Mouse (Mus musculus) G1E-ER4 (cell line): ENCODE data around the gene Nckap1l. TPM values are rescaled to one million over a fixed set of nuclear protein-coding genes. Genes with fewer than 3 reads are reported as not detected.

Source experiments
- GATA1 ChIP-seq: IDR thresholded peaks from one replicate; pipeline ENCODE4 v1.8.0; 2012; ENCODE audit warnings: low read length, inconsistent platforms
- polyA plus RNA-seq: library from polyadenylated mRNA; stranded (reverse); fragments of >175 nt; gene quantifications from 2 replicates; pipeline ENCODE4 v1.2.3, GENCODE M21; 2012

Nckap1l gene
- polyA plus RNA-seq, 1 experiment = 1.1 TPM

DNA sequence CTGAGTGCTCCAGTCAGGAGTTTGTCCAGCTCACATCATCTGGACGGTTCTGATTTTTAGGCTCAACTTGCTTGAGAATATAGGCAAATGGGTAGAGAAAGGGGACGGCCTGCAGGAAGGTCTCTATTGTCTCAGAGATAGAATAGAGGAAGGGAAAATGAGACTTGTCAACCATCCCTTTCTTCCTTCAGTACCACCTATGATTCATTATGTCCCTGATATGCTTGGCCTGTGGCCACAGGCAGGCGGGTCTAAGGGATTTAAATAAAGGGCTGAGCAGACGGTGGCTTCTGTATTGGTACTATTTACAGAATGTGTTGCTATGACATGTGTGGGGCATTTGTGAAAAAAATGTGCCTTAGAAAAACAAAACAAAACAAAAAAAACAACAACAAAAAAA, 34.7 kb downstream of the Nckap1l start:
- TF ChIP-seq GATA1 = no peak

- no peak for TF ChIP-seq GATA1
Measured at GRCm38 (mm10) chr15:103496204-103497140, 42.9 kb downstream of the Nckap1l start.

GRCm38 (mm10) chr15:103498157-103498556, 44.6 kb downstream of the Nckap1l start:
- TF ChIP-seq GATA1 = no peak

DNA sequence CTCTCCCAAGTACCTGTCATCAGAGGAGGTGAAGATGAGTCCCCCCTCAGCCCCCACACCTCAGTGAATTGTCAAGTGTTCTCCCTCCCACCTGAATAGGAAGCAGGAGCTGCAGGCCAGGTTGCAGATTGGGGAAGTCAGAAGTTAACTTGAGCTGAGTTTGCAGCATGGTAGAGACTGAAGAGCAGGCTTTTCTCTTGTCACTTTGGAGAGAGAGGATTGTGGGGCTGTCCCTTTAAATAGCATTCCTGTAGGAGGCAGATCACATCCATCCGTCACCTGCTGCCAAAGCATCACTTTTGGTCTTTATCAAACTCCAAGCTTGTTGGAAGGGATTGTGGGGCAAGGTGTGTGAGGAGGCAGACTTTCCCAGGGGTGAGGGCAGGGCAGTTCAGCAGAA, 47.1 kb downstream of the Nckap1l start:
- TF ChIP-seq GATA1 = no peak

DNA sequence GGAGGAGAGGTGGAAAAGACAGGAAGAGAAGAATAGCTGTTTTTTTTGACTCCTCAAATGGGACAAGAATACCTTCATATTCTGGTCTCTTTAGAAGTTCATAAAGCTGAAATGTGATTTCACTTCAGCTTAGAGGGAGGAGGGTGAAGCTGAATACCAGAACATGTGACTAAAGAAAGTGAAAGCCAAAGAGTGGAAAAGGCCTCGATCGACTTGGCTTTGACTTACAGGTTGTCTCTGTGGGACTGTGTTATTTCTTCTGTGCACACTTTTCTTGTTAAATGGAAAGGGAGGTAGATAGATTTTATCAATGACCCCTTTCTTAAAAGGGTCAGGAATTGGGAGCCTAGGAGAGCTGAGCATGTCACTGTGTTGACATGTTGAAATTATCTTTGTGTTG, 47.6 kb downstream of the Nckap1l start:
- no peak for TF ChIP-seq GATA1

GRCm38 (mm10) chr15:103502435-103503250, 49.0 kb downstream of the Nckap1l start, which contains the start of gene Pde1b:
TSS of gene Pde1b (plus strand) at chr15:103503034.
- TF ChIP-seq GATA1 = no peak

DNA sequence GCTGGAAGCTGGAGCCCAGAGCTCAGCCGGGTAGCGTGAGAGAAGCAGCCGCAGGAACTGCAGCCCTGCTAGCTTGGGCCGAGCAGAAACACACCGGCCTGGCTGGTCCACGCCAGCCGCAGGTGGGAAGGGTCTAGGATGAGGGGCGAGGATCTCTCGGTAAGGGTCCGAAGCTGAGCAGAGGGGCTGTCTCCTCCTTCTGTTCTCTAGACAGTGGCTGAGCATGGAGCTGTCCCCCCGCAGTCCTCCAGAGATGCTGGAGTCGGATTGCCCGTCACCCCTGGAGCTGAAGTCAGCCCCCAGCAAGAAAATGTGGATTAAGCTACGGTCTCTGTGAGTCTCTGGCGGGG, 49.6 kb downstream of the Nckap1l start:
- no peak for TF ChIP-seq GATA1

- TF ChIP-seq GATA1 = no peak
Measured at GRCm38 (mm10) chr15:103503660-103504059, 50.1 kb downstream of the Nckap1l start.

DNA sequence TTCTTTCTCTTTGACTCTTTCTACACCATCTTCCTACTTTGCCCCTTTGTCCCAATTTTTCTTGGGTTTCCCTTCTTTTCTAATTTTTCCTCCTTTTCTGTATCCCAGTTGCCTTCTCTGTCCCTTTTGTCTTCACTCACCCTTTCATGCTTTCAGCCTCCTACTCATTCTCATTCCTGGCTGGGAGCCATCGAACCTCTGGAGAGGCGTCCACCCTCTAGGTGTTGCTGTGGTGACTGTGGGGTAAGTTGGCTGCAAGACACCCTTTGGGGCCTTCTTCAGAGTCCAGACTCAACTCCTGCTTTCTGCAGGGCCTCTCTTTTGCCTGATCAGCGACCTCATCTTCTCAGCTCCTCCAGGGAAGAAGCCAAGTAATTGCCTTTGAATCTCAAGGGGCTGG, 55.7 kb downstream of the Nckap1l start:
- no peak for TF ChIP-seq GATA1

DNA sequence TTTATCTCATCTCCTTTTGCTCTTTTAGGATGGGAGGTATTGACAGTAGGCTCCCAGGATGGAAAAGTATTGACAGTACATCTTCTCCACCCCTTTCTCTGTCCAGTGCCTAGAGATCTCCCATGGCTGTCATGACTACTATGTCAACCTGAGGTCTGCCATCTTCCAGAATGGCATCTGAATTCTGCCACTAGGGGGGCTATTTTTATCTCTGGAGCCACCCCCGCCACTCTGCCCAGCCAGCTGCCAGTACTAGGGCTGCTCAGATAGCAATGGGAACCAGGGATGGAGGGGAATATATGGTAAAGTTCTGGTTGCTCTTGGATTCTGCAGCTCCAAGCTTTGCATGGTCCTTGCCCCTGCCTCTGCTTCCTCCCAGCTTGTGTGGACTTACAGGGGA, 58.1 kb downstream of the Nckap1l start:
- no peak for TF ChIP-seq GATA1

GRCm38 (mm10) chr15:103513621-103514031, 60.0 kb downstream of the Nckap1l start:
- TF ChIP-seq GATA1 = no peak

DNA sequence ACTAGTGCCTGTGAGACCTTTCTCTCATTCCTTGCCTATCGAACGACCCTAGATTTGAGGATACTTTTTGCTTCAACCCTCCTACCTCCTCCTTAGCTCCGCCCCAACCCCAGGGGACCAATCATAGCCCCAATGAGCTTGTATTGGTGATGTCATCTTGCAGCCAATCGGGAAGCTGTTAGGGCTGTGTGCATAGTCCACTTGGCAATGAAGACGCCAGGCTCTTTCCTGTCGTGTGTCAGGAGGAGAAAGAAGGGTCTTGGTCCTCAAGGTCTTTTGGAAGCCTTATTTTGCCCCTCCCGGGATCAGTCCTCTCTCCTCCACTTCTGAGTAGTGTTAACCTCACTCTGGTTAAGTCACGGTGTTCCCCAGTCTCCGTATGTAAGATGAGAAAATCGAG, 60.5 kb downstream of the Nckap1l start:
- TF ChIP-seq GATA1 = no peak

DNA sequence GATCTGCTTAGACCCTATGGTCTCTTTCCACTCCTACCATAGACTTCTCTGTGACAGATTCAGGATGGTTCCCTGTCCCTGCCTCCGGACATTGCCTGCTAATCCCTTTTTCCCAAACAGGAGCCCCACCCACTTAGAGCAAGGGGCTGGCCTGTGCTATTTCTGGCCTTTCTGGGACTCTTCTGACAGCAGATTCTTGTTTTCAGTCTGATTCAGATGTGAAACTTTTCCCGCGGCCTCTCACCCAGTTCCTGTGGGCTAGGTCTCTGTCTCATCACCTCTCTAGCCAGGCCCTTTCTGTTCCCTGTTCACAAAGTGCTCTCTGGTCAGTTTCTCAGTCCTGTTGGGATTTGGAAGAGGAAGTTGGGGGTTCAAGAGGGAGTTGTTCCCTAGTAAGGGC, 61.3 kb downstream of the Nckap1l start:
- TF ChIP-seq GATA1 = no peak

DNA sequence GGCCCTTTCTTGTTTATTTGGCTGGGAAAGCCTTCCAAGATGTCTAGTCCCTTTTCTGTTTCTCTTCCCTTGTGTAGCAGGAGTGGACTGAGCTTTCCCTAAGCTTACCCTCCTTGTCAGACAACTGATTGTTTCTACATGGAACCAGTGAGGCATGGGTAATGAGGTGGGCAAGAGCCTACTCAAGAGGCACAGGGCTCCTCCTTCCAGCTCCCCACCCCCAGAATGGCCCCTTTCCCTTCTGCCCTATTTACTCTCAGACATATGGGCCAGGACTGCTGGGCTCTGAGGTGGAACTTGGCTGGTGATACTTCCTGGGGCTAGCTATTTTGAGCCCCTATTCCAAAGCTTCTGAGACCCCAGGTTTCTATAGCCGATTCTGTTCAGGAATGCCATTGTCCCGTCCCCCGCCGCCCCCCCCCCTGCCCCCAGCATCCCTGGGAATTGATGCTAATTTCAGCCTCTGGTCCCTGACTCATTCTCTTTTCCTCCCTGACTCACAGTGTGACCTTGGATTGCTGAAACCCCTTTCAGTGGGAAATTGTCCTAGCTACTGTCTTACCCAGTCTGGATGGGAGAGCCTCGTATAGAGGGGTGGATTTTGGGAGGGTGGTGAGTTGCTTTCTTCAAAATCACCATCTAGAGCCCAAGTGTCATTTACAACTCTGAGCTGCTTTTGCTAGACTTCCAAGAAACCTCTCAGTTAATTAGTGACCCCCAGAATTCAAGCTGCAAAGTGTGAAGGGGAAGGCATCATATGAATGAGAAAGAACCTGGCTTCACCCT, 65.2 kb downstream of the Nckap1l start:
- TF ChIP-seq GATA1 = no peak
